Mouse (Mus musculus): ENCODE data around the gene Pam. TPM values are rescaled to one million over a fixed set of nuclear protein-coding genes. Genes with fewer than 3 reads are reported as not detected.
"Not testable (repeated sequence)": the region's sequence is repeated elsewhere in the genome, so short reads cannot be mapped to it uniquely, and the experiment has no call there.

Pam gene
- polyA plus RNA-seq, 1 experiment from 2014 or later, result 22.3 TPM

GRCm38 (mm10) chr1:98002561-98003425 lies 92.7 kb downstream of the Pam start:
- H3K4me2 ChIP-seq (ENCODE audit: low read length), result peak overlapping the region; percentile 12; the same call in 1 of the 2 replicates
- no peaks in the 10 kb centered on the region for H3K36me3 ChIP-seq (ENCODE audit: control insufficient read depth, insufficient read depth, low read length)
- 56% methylated on average over 7 of the region's 7 CpGs for WGBS
- H3K4me3 ChIP-seq (ENCODE audit: low read length), result no peak overlapping the region
- ATAC-seq, result peak; percentile 79
- no peaks in the 10 kb centered on the region for H3K9me3 ChIP-seq (ENCODE audit: control insufficient read depth, low read length)
- no peaks in the 10 kb centered on the region for H3K4me1 ChIP-seq (ENCODE audit: control insufficient read depth, insufficient read depth, low read depth, low read length)
- peak overlapping the region; percentile 51; the same call in 1 of the 2 replicates for H3K27ac ChIP-seq (ENCODE audit: low read depth, low read length)
- H3K27me3 ChIP-seq (replicated peaks; ENCODE audit: control insufficient read depth, insufficient read depth, low read length), result no peaks in the 10 kb centered on the region
- no peak overlapping the region for H3K9ac ChIP-seq (ENCODE audit: low read depth, low read length)

- ATAC-seq, result no peak
- H3K27me3 ChIP-seq (replicated peaks; ENCODE audit: control insufficient read depth, insufficient read depth, low read length), result no peaks in the 10 kb centered on the region
- H3K9ac ChIP-seq (ENCODE audit: low read depth, low read length), result no peak overlapping the region
- H3K9me3 ChIP-seq (ENCODE audit: control insufficient read depth, low read length), result no peaks in the 10 kb centered on the region
- H3K4me2 ChIP-seq (ENCODE audit: low read length), result no peak overlapping the region
- H3K36me3 ChIP-seq (ENCODE audit: control insufficient read depth, insufficient read depth, low read length), result no peaks in the 10 kb centered on the region
- no peak overlapping the region for H3K4me3 ChIP-seq (ENCODE audit: low read length)
- no peaks in the 10 kb centered on the region for H3K4me1 ChIP-seq (ENCODE audit: control insufficient read depth, insufficient read depth, low read depth, low read length)
- WGBS, result 96% methylated on average over 2 of the region's 2 CpGs
- no peak overlapping the region for H3K27ac ChIP-seq (ENCODE audit: low read depth, low read length)
These were observed 96.0 kb downstream of the Pam start for GRCm38 (mm10) chr1:97999465-97999864.

DNA sequence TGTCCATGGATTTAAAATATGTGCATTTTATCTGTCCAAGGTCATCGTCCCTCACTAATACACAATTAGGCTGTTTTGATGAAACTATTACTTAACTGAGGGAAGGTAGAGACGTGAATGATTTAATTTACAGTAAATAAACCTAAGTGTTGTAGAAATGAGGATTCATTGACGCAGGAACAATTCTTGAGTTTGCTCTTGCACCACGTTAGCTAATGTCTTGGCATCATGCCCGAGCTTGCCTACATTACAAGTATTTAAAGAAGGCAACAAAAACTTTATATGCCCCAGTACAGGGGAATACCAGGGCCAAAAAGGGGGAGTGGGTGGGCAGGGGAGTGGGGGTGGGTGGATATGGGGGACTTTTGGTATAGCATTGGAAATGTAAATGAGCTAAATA lies 96.5 kb downstream of the Pam start:
- H3K9me3 ChIP-seq (ENCODE audit: control insufficient read depth, low read length); H3K36me3 ChIP-seq (ENCODE audit: control insufficient read depth, insufficient read depth, low read length); H3K4me3 ChIP-seq (ENCODE audit: low read length); ATAC-seq; H3K27me3 ChIP-seq (replicated peaks; ENCODE audit: control insufficient read depth, insufficient read depth, low read length); H3K4me1 ChIP-seq (ENCODE audit: control insufficient read depth, insufficient read depth, low read depth, low read length); H3K27ac ChIP-seq (ENCODE audit: low read depth, low read length); H3K9ac ChIP-seq (ENCODE audit: low read depth, low read length); H3K4me2 ChIP-seq (ENCODE audit: low read length): not testable (repeated sequence)
- WGBS, result 68% methylated on average over 5 of the region's 5 CpGs

GRCm38 (mm10) chr1:97997088-97997487 lies 98.4 kb downstream of the Pam start:
- no peak overlapping the region for H3K9ac ChIP-seq (ENCODE audit: low read depth, low read length)
- WGBS, result 85% methylated on average over 1 of the region's 1 CpGs
- no peaks in the 10 kb centered on the region for H3K27me3 ChIP-seq (replicated peaks; ENCODE audit: control insufficient read depth, insufficient read depth, low read length)
- no peak overlapping the region for H3K27ac ChIP-seq (ENCODE audit: low read depth, low read length)
- no peaks in the 10 kb centered on the region for H3K9me3 ChIP-seq (ENCODE audit: control insufficient read depth, low read length)
- H3K4me1 ChIP-seq (ENCODE audit: control insufficient read depth, insufficient read depth, low read depth, low read length), result no peaks in the 10 kb centered on the region
- ATAC-seq, result no peak
- H3K36me3 ChIP-seq (ENCODE audit: control insufficient read depth, insufficient read depth, low read length), result no peaks in the 10 kb centered on the region
- H3K4me2 ChIP-seq (ENCODE audit: low read length), result no peak overlapping the region
- no peak overlapping the region for H3K4me3 ChIP-seq (ENCODE audit: low read length)

GRCm38 (mm10) chr1:97991976-97992375 lies 103.5 kb downstream of the Pam start:
- Histone ChIP-seq H3K9me3 (ENCODE audit: control insufficient read depth, low read length) (no peaks in the 10 kb centered on the region), H3K27ac (ENCODE audit: low read depth, low read length) (no peak overlapping the region), H3K36me3 (ENCODE audit: control insufficient read depth, insufficient read depth, low read length) (no peaks in the 10 kb centered on the region), H3K27me3 (replicated peaks; ENCODE audit: control insufficient read depth, insufficient read depth, low read length) (no peaks in the 10 kb centered on the region), H3K4me3 (ENCODE audit: low read length) (no peak overlapping the region), H3K9ac (ENCODE audit: low read depth, low read length) (no peak overlapping the region), H3K4me1 (ENCODE audit: control insufficient read depth, insufficient read depth, low read depth, low read length) (no peaks in the 10 kb centered on the region), H3K4me2 (ENCODE audit: low read length) (no peak overlapping the region)
- no peak for ATAC-seq
- 89% methylated on average over 3 of the region's 3 CpGs for WGBS

GRCm38 (mm10) chr1:97983189-97983588 lies 112.3 kb downstream of the Pam start:
- Histone ChIP-seq H3K36me3 (ENCODE audit: control insufficient read depth, insufficient read depth, low read length) (no peaks in the 10 kb centered on the region), H3K4me3 (ENCODE audit: low read length) (no peak overlapping the region), H3K27me3 (replicated peaks; ENCODE audit: control insufficient read depth, insufficient read depth, low read length) (no peaks in the 10 kb centered on the region), H3K4me2 (ENCODE audit: low read length) (no peak overlapping the region), H3K4me1 (ENCODE audit: control insufficient read depth, insufficient read depth, low read depth, low read length) (no peaks in the 10 kb centered on the region), H3K9me3 (ENCODE audit: control insufficient read depth, low read length) (0 out of 2 replicates have a peak, but pooled peaks cover 3% of the 10 kb centered on the region), H3K27ac (ENCODE audit: low read depth, low read length) (no peak overlapping the region), H3K9ac (ENCODE audit: low read depth, low read length) (no peak overlapping the region)
- 71% methylated on average over 1 of the region's 1 CpGs for WGBS
- ATAC-seq, result no peak

GRCm38 (mm10) chr1:97979422-97979821 lies 116.0 kb downstream of the Pam start:
- Histone ChIP-seq H3K4me2 (ENCODE audit: low read length) (no peak overlapping the region), H3K36me3 (ENCODE audit: control insufficient read depth, insufficient read depth, low read length) (no peaks in the 10 kb centered on the region), H3K4me3 (ENCODE audit: low read length) (no peak overlapping the region), H3K9ac (ENCODE audit: low read depth, low read length) (no peak overlapping the region), H3K27me3 (replicated peaks; ENCODE audit: control insufficient read depth, insufficient read depth, low read length) (no peaks in the 10 kb centered on the region), H3K27ac (ENCODE audit: low read depth, low read length) (no peak overlapping the region), H3K4me1 (ENCODE audit: control insufficient read depth, insufficient read depth, low read depth, low read length) (peaks cover 4% of the 10 kb centered on the region; the same call in 1 of the 2 replicates), H3K9me3 (ENCODE audit: control insufficient read depth, low read length) (0 out of 2 replicates have a peak, but pooled peaks cover 3% of the 10 kb centered on the region)
- ATAC-seq, result no peak
- WGBS, result 95% methylated on average over 1 of the region's 1 CpGs

DNA sequence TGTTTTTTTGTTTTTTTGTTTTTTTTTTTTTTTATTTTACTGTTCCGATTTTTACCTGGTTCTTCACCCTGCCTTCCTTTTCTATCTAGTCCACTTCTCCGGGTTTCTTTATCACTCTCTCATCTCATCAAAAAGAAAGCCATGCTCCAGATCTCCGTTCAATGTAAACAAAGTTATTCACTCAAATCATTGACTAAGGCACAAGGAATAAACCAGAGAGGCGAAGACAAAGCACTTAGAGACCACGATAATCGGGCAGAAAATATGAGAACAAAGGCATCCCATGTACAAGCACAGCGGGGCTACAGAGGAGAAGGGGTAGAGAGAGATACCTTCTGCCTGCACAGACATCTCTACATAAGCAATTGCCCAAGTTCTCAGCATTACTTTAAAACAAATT lies 117.9 kb downstream of the Pam start:
- no peaks in the 10 kb centered on the region for H3K36me3 ChIP-seq (ENCODE audit: control insufficient read depth, insufficient read depth, low read length)
- no peaks in the 10 kb centered on the region for H3K27me3 ChIP-seq (replicated peaks; ENCODE audit: control insufficient read depth, insufficient read depth, low read length)
- H3K9ac ChIP-seq (ENCODE audit: low read depth, low read length), result peak overlapping the region; percentile 85; the same call in 1 of the 2 replicates
- peaks cover 4% of the 10 kb centered on the region; the same call in 1 of the 2 replicates for H3K4me1 ChIP-seq (ENCODE audit: control insufficient read depth, insufficient read depth, low read depth, low read length)
- H3K4me3 ChIP-seq (ENCODE audit: low read length), result peak overlapping the region; percentile 71
- no peak for ATAC-seq
- H3K4me2 ChIP-seq (ENCODE audit: low read length), result peak overlapping the region; percentile 78
- 6% methylated on average over 7 of the region's 7 CpGs for WGBS
- H3K9me3 ChIP-seq (ENCODE audit: control insufficient read depth, low read length), result no peaks in the 10 kb centered on the region
- peak overlapping the region; percentile 23 for H3K27ac ChIP-seq (ENCODE audit: low read depth, low read length)

- peak overlapping the region; percentile 85 for H3K9ac ChIP-seq (ENCODE audit: low read depth, low read length)
- peak; percentile 93 for ATAC-seq
- peaks cover 4% of the 10 kb centered on the region; the same call in 1 of the 2 replicates for H3K4me1 ChIP-seq (ENCODE audit: control insufficient read depth, insufficient read depth, low read depth, low read length)
- peak overlapping the region; percentile 90 for H3K27ac ChIP-seq (ENCODE audit: low read depth, low read length)
- under 1% methylated on average over 47 of the region's 47 CpGs for WGBS
- no peaks in the 10 kb centered on the region for H3K27me3 ChIP-seq (replicated peaks; ENCODE audit: control insufficient read depth, insufficient read depth, low read length)
- H3K4me3 ChIP-seq (ENCODE audit: low read length), result peak overlapping the region; percentile 71
- peak overlapping the region; percentile 78 for H3K4me2 ChIP-seq (ENCODE audit: low read length)
- no peaks in the 10 kb centered on the region for H3K36me3 ChIP-seq (ENCODE audit: control insufficient read depth, insufficient read depth, low read length)
- H3K9me3 ChIP-seq (ENCODE audit: control insufficient read depth, low read length), result no peaks in the 10 kb centered on the region
These were observed 118.5 kb downstream of the Pam start for GRCm38 (mm10) chr1:97976873-97977473.

Measured in hindbrain, embryonic 16.5 days (tissue).